Mouse (Mus musculus): ENCODE data around the gene Zkscan3.

DNA sequence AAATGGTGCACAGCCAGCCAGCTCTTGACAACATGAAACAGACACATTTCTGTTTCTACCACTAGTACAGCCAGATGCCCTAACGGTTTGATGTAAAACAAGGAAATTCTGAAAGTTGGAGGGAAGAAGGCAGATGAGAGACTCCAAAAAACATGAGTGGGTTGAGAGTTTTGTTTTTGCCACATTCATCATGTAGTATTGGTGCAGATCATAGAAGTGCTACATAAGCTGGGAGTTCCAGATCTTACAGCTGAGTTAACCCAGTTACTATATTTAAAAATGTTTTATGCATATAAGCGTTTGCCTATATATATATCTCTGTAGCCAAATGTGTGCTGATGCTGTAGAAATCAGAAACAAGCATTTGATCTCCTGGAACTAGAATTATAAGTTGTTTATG lies 29.9 kb downstream of the Zkscan3 start:
- no peak for TF ChIP-seq CTCF (IDR thresholded peaks at IDR 0.05; ENCODE audit: extremely low read depth, insufficient read depth, low read length)
- no peak for TF ChIP-seq POLR2A (IDR thresholded peaks at IDR 0.05; ENCODE audit: extremely low read depth, insufficient read depth, low read length)

Data from cortical plate, adult 2 months (tissue).